Mouse (Mus musculus) heart, adult 8-10 months (tissue): ENCODE data around the gene Inhbb. TPM values are rescaled to one million over a fixed set of nuclear protein-coding genes. Genes with fewer than 3 reads are reported as not detected.
A peak's percentile ranks its signal among the peaks of the same experiment; 100 is the strongest.

Source experiments
- DNase-seq: peaks from one replicate; pipeline ENCODE4 v3.0.0; 2022; ENCODE audit warnings: low spot score
- total RNA-seq, 4 experiments: library from RNA; stranded (reverse); gene quantifications; 2 replicates each; pipeline ENCODE4 v1.2.4; 2022

The Inhbb gene
- total RNA-seq, 4 experiments from 2014 or later: 0.60 to 2.3 (median 1.1) TPM

- DNase-seq: no peak
These were observed 1.7 kb downstream of the Inhbb start for GRCm38 (mm10) chr1:119420189-119420983.

GRCm38 (mm10) chr1:119419151-119420105, 2.6 kb downstream of the Inhbb start:
- DNase-seq: no peak

- no peak for DNase-seq
These were observed 4.1 kb downstream of the Inhbb start for GRCm38 (mm10) chr1:119417991-119418390.

GRCm38 (mm10) chr1:119417542-119417941, 4.5 kb downstream of the Inhbb start:
- no peak for DNase-seq

- no peak for DNase-seq
These were observed 5.4 kb downstream of the Inhbb start for GRCm38 (mm10) chr1:119416610-119417009.

- DNase-seq: no peak
These were observed 5.9 kb downstream of the Inhbb start for GRCm38 (mm10) chr1:119416177-119416576.

- DNase-seq: no peak
These were observed 6.9 kb downstream of the Inhbb start for GRCm38 (mm10) chr1:119415151-119415550.

GRCm38 (mm10) chr1:119410661-119411060, 11.4 kb downstream of the Inhbb start:
- no peak for DNase-seq

GRCm38 (mm10) chr1:119409599-119410168, 12.4 kb downstream of the Inhbb start:
- no peak for DNase-seq

- no peak for DNase-seq
These were observed 12.9 kb downstream of the Inhbb start for GRCm38 (mm10) chr1:119409106-119409505.

- no peak for DNase-seq
These were observed 14.2 kb downstream of the Inhbb start for GRCm38 (mm10) chr1:119407691-119408315.

GRCm38 (mm10) chr1:119404798-119405197, 17.2 kb downstream of the Inhbb start:
- DNase-seq: no peak

GRCm38 (mm10) chr1:119404341-119404740, 17.7 kb downstream of the Inhbb start:
- DNase-seq: no peak

- no peak for DNase-seq
These were observed 20.8 kb downstream of the Inhbb start for GRCm38 (mm10) chr1:119401249-119401648.

GRCm38 (mm10) chr1:119398640-119399039, 23.4 kb downstream of the Inhbb start:
- DNase-seq: no peak

- no peak for DNase-seq
These were observed 24.2 kb downstream of the Inhbb start for GRCm38 (mm10) chr1:119397839-119398238.

- peak; percentile 7 for DNase-seq
These were observed 30.7 kb downstream of the Inhbb start for GRCm38 (mm10) chr1:119391311-119391710.

- no peak for DNase-seq
These were observed 31.4 kb downstream of the Inhbb start for GRCm38 (mm10) chr1:119390676-119391075.

GRCm38 (mm10) chr1:119389771-119390500, 32.1 kb downstream of the Inhbb start:
- DNase-seq: no peak

- no peak for DNase-seq
These were observed 33.2 kb downstream of the Inhbb start for GRCm38 (mm10) chr1:119388664-119389396.
